Mouse (Mus musculus) testis, adult 2 months (tissue): ENCODE results near the gene Erc2. TPM values are rescaled to one million over a fixed set of nuclear protein-coding genes. Genes with fewer than 3 reads are reported as not detected.

Source experiments
- H3K27ac ChIP-seq: fragments of 200-500 bp; 2 replicates; pipeline ENCODE4 v1.5.1; 2012; ENCODE audit warnings: low read depth, low read length; ENCODE audit not compliant: control insufficient read depth, insufficient read depth
- H3K27me3 ChIP-seq: fragments of 200-500 bp; 2 replicates; pipeline ENCODE4 v1.6.1; 2012; ENCODE audit warnings: mild to moderate bottlenecking, low read length, moderate library complexity; ENCODE audit not compliant: control insufficient read depth, insufficient read depth
- H3K36me3 ChIP-seq: fragments of 200-500 bp; 2 replicates; pipeline ENCODE4 v1.6.1; 2012; ENCODE audit warnings: mild to moderate bottlenecking, low read length; ENCODE audit not compliant: control insufficient read depth, insufficient read depth
- H3K4me1 ChIP-seq: fragments of 200-500 bp; 2 replicates; pipeline ENCODE4 v1.6.1; 2012; ENCODE audit warnings: low read length; ENCODE audit not compliant: control insufficient read depth, insufficient read depth
- H3K4me3 ChIP-seq: fragments of 200-500 bp; 2 replicates; pipeline ENCODE4 v1.5.1; 2012; ENCODE audit warnings: low read depth, mild to moderate bottlenecking, low read length, moderate library complexity, mixed read lengths; ENCODE audit not compliant: control insufficient read depth
- CTCF ChIP-seq: fragments of 200-500 bp; IDR thresholded peaks from 2 replicates; pipeline ENCODE4 v1.5.1; 2012; ENCODE audit warnings: low read depth, mild to moderate bottlenecking, inconsistent platforms, low read length, moderate library complexity; ENCODE audit not compliant: control insufficient read depth, insufficient read depth, insufficient replicate concordance
- POLR2A ChIP-seq: fragments of 200-500 bp; IDR thresholded peaks from 2 replicates; pipeline ENCODE4 v1.6.1; 2012; ENCODE audit warnings: low read depth, mild to moderate bottlenecking, inconsistent platforms, low read length, moderate library complexity; ENCODE audit not compliant: control insufficient read depth
- polyA plus RNA-seq: library from polyadenylated mRNA; depleted of rRNA; stranded (reverse); fragments of >200 nt; gene quantifications from 2 replicates; pipeline ENCODE4 v1.2.3, GENCODE M21; 2012

Gene Erc2
- polyA plus RNA-seq, 1 experiment = 2.4 TPM

DNA sequence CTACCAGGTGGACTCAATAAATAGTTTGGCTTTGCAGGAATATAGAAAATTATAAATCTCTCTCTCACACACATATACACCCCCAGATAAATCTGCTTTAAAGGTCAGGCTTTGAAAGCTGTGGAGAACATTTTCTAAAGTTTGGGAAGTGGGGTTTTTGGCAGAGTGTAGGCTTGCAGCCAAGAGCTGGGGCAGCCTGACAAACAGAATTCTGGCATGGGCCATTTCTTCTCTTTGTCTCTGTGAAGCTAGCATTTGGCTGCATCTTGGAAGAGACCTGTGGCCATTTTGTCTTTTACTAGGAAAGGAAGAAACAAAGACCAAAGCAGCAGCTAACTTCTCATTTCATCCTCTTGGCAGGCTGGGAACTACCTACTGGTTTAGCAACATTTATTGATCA lies 40.0 kb downstream of the Erc2 start:
- Histone ChIP-seq H3K4me3 (no peak overlapping the region), H3K27ac (no peak overlapping the region)

GRCm38 (mm10) chr14:27667016-27667852 lies 45.0 kb downstream of the Erc2 start:
- Histone ChIP-seq H3K36me3 (no peaks in the 10 kb centered on the region), H3K4me1 (no peaks in the 10 kb centered on the region), H3K27me3 (no peaks in the 10 kb centered on the region), H3K4me3 (no peak overlapping the region), H3K27ac (no peak overlapping the region)
- TF ChIP-seq POLR2A (no peak), CTCF (no peak)

More for the DNA sequence above, 40.0 kb downstream of the Erc2 start:
- no peaks in the 10 kb centered on the region for H3K4me1 ChIP-seq
- TF ChIP-seq CTCF (no peak), POLR2A (no peak)
- H3K27me3 ChIP-seq = no peaks in the 10 kb centered on the region
- no peaks in the 10 kb centered on the region for H3K36me3 ChIP-seq

DNA sequence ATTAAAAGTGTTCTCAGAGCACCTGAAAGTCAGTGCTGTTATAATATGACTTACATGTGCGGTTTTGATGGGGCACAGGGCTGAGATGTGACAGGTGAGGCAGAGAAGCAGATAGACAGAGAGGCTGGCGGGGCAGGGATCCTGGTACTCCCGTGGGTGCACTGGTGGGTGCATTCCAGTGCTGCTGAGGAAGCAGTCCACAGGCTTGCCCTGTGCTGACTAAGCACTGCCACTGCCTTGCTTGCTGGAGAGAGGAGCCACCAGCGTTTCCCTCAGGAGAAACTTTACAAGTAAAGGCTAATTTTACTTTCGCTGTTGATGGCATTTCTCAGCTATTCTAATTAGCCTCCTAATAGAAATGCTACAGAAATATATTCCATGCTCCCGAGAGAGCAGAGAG lies 45.9 kb downstream of the Erc2 start:
- H3K27me3 ChIP-seq = no peaks in the 10 kb centered on the region
- H3K36me3 ChIP-seq = no peaks in the 10 kb centered on the region
- no peaks in the 10 kb centered on the region for H3K4me1 ChIP-seq
- no peak overlapping the region for H3K4me3 ChIP-seq
- TF ChIP-seq POLR2A = no peak
- no peak for TF ChIP-seq CTCF
- no peak overlapping the region for H3K27ac ChIP-seq

GRCm38 (mm10) chr14:27669939-27670338 lies 47.7 kb downstream of the Erc2 start:
- no peak overlapping the region for H3K4me3 ChIP-seq
- H3K36me3 ChIP-seq = no peaks in the 10 kb centered on the region
- H3K27ac ChIP-seq = no peak overlapping the region
- no peaks in the 10 kb centered on the region for H3K27me3 ChIP-seq
- TF ChIP-seq POLR2A (no peak), CTCF (no peak)
- H3K4me1 ChIP-seq = no peaks in the 10 kb centered on the region

DNA sequence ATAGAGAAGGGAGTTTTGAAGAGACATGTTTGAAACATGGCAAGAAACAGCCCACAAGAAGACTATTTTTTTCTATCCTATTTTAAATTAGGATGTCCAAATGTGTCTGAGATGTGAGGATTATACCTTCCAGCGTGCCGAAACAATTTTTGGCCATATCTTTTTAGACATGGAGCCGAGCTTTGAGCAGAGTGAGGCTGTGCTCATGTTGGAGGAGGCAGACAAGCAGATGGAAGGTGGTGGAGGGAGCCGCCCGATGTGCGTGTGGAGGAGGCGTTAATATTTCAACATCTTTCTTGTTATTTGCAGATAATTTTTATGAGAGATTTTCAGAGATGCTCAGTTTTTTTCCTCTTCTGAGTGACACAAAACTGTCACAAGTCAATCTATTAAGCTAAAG lies 50.5 kb downstream of the Erc2 start:
- TF ChIP-seq POLR2A (no peak), CTCF (no peak)
- Histone ChIP-seq H3K27ac (no peak overlapping the region), H3K4me1 (no peaks in the 10 kb centered on the region), H3K4me3 (no peak overlapping the region), H3K27me3 (no peaks in the 10 kb centered on the region), H3K36me3 (no peaks in the 10 kb centered on the region)

- Histone ChIP-seq H3K27ac (no peak overlapping the region), H3K27me3 (no peaks in the 10 kb centered on the region), H3K36me3 (no peaks in the 10 kb centered on the region), H3K4me1 (no peaks in the 10 kb centered on the region), H3K4me3 (no peak overlapping the region)
- no peak for TF ChIP-seq CTCF
- no peak for TF ChIP-seq POLR2A
These were observed 51.9 kb downstream of the Erc2 start for GRCm38 (mm10) chr14:27674096-27674495.

- no peak overlapping the region for H3K27ac ChIP-seq
- H3K27me3 ChIP-seq = no peaks in the 10 kb centered on the region
- TF ChIP-seq POLR2A (no peak), CTCF (no peak)
These were observed 52.3 kb downstream of the Erc2 start for GRCm38 (mm10) chr14:27674561-27674960.

GRCm38 (mm10) chr14:27675071-27675470 lies 52.8 kb downstream of the Erc2 start:
- Histone ChIP-seq H3K4me1 (no peaks in the 10 kb centered on the region), H3K27me3 (no peaks in the 10 kb centered on the region), H3K27ac (no peak overlapping the region), H3K4me3 (no peak overlapping the region), H3K36me3 (no peaks in the 10 kb centered on the region)
- no peak for TF ChIP-seq POLR2A
- TF ChIP-seq CTCF = no peak

More at GRCm38 (mm10) chr14:27674561-27674960, 52.3 kb downstream of the Erc2 start:
- Histone ChIP-seq H3K4me3 (no peak overlapping the region), H3K36me3 (no peaks in the 10 kb centered on the region), H3K4me1 (no peaks in the 10 kb centered on the region)
